Mouse (Mus musculus): ENCODE measurements around the gene Bves.

- TF ChIP-seq GATA1 (IDR thresholded peaks at IDR 0.05; ENCODE audit: borderline replicate concordance, low read length): no peak
- no peak for TF ChIP-seq FLI1 (IDR thresholded peaks at IDR 0.05; ENCODE audit: low read length)
Measured at GRCm38 (mm10) chr10:45410624-45411341, 75.2 kb downstream of the Bves start.
